Mouse (Mus musculus) megakaryocyte, embryonic 14.5 days (primary cell): Measurements from ENCODE around the gene Pyroxd1. TPM values are rescaled to one million over a fixed set of nuclear protein-coding genes. Genes with fewer than 3 reads are reported as not detected.
"Not testable (repeated sequence)": the region's sequence is repeated elsewhere in the genome, so short reads cannot be mapped to it uniquely, and the experiment has no call there.

ENCODE experiments used
- H3K27me3 ChIP-seq: replicated peaks from 2 replicates; pipeline ENCODE3; 2012; ENCODE audit warnings: inconsistent platforms
- H3K36me3 ChIP-seq: replicated peaks from 2 replicates; pipeline ENCODE3; 2012; ENCODE audit warnings: low read length, inconsistent platforms, mixed read lengths
- H3K4me1 ChIP-seq: 2 replicates; pipeline ENCODE4 v1.6.1; 2012; ENCODE audit warnings: inconsistent platforms
- H3K4me3 ChIP-seq: replicated peaks from 2 replicates; pipeline ENCODE3; 2012; ENCODE audit warnings: moderate library complexity, mild to moderate bottlenecking, inconsistent platforms
- H3K9me3 ChIP-seq: 2 replicates; pipeline ENCODE4 v1.6.1; 2012; ENCODE audit warnings: inconsistent platforms
- FLI1 ChIP-seq: IDR thresholded peaks from 2 replicates; pipeline ENCODE4 v1.6.1; 2012; ENCODE audit warnings: low read length, inconsistent platforms, mixed read lengths
- GATA1 ChIP-seq: IDR thresholded peaks from 3 replicates; pipeline ENCODE4 v1.6.1; 2012; ENCODE audit warnings: mixed read lengths, low read length, inconsistent platforms, borderline replicate concordance
- polyA plus RNA-seq: library from polyadenylated mRNA; stranded (reverse); fragments of >175 nt; gene quantifications from 2 replicates; pipeline ENCODE4 v1.2.3, GENCODE M21; 2012; ENCODE audit warnings: low replicate concordance; ENCODE audit not compliant: insufficient read depth

Pyroxd1 gene
- polyA plus RNA-seq, 1 experiment: 0.97 TPM

DNA sequence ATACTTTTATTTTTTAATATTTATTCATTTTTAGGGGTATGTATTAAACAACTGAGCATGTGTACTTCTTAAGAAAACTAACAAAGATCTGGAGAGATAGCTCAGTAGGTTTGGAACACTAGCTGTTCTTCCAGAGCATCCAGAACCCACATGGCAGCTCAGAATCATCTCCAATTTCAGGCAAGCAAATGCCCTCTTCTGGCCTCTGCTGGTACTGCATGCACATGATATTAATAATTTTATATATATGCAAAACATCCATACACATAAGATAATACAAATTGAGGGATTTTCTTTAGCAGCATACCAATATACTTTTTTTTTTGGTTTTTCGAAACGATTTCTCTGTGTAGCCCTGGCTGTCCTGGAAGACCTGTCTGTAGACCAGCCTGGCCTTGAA is 1.9 kb upstream of the Pyroxd1 start:
- Histone ChIP-seq H3K4me3 (no peak overlapping the region), H3K9me3 (no peaks in the 10 kb centered on the region), H3K4me1 (peaks cover 20% of the 10 kb centered on the region), H3K27me3 (peaks cover 2% of the 10 kb centered on the region), H3K36me3 (peaks cover 8% of the 10 kb centered on the region)
- no peak for TF ChIP-seq FLI1

DNA sequence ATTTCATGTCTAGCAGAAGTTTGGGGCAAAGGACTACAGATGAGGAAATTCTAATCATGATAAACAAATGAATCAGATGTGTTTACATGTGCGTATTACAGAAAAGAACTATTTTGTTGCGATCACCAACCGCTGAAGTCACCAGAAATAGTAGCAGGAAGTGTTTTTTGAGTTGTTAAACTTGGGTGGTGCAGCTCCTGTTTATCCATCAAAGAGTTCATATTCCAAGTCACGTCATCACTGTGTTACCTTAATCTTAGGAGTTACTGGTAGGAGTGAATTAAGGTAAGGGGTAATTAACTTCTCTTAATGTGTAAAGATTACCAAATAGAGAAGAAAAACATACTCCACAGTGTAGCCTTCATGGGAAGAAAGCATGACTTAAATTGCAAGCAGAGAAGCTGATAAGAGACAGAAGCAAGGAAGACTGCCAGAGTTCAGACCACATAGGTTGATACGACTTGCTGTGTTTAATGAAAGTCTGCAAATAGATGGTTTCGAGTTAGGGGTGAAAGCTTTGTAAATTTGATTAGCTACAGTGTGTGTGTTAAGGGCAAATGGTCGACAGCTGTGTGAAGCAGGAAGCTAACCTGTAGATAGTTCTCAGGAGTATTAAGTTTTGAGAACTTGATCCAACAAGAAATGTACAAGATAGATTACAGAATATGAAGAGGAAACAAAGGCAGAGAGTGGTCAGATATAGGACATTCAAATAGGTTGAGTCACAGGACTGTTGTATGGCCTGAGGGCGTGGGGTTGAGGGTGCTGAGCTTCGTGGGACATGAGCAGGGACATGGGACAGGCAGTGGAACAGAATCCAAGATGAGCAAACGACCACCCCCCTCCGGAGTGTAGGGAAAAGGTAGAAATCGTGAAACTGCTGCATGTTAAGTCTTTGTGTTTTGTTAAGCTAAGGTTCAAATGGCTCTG is 992 bp downstream of the Pyroxd1 start:
- H3K4me3 ChIP-seq: peak overlapping the region; percentile 98
- no peaks in the 10 kb centered on the region for H3K9me3 ChIP-seq
- H3K4me1 ChIP-seq: peaks cover 27% of the 10 kb centered on the region
- peaks cover 35% of the 10 kb centered on the region for H3K36me3 ChIP-seq
- no peaks in the 10 kb centered on the region for H3K27me3 ChIP-seq
- TF ChIP-seq FLI1: no peak
- TF ChIP-seq GATA1: no peak

DNA sequence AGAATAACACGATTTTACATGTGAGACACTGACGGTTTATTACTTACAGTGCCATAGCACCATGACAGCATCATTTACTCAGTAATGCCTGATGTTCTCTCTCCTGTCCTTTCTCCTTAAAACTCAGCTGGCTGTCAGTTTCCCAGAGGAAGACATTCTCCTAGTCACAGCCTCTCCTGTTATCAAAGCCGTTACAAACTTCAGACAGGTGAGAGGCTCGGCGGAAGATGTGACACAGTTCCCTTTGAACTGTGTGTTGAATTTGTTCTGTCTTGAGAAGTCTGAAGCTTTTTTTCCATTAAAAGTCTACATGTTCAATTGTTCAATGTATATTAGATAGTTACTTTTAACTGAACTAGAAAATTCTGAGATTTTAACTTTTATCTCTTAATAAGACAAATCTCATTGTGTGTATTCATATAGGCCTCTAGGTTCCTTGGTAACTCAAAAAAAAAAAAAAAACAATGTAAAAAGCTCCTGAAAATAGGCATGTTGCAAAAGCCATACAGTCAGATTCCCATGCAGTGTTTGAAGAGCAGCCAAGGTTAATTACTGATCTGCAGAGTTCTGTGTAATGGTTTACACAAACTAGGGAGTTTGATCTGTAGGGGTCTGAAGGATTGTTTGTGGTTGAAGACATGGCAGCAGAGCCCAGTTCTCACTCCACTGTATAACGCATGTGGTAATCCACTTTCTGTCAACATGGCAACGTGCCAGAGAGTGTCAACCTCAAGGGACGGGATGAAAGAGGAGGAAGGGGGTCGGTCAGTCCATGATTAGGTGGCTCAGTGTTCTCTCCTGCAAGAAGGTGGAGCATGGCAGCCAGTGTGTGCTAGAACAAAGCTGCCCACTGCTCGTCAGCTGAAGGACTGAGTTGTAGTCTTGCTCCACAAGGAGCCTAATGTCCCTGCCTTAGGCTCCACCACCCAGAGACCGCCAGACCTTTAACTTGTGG is 2.3 kb downstream of the Pyroxd1 start:
- TF ChIP-seq GATA1 (no peak), FLI1 (no peak)
- H3K4me1 ChIP-seq: peaks cover 27% of the 10 kb centered on the region
- H3K4me3 ChIP-seq: peak overlapping the region; percentile 0
- H3K27me3 ChIP-seq: no peaks in the 10 kb centered on the region
- peaks cover 45% of the 10 kb centered on the region for H3K36me3 ChIP-seq
- no peaks in the 10 kb centered on the region for H3K9me3 ChIP-seq

DNA sequence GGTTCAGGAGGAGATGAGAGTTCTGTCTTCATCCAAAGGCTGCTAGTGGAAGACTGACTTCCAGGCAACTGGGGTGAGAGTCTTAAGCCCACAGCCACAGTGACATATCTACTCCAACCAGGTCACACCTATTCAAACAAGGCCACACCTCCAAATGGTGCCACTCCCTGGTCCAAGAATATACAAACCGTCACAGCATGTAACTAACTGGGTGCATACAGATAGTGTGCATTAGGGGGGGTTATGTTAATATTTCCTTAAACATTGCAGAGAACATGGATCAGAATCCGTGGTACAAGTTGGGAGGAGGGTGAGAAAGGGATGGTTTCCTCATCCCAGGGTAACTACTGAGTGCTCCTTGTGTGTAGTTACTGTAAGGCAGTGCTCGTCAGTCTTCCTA is 6.6 kb downstream of the Pyroxd1 start:
- not testable (repeated sequence) for H3K4me3 ChIP-seq, H3K27me3 ChIP-seq, H3K9me3 ChIP-seq
- Histone ChIP-seq H3K36me3 (peaks cover 79% of the 10 kb centered on the region), H3K4me1 (peaks cover 16% of the 10 kb centered on the region)

DNA sequence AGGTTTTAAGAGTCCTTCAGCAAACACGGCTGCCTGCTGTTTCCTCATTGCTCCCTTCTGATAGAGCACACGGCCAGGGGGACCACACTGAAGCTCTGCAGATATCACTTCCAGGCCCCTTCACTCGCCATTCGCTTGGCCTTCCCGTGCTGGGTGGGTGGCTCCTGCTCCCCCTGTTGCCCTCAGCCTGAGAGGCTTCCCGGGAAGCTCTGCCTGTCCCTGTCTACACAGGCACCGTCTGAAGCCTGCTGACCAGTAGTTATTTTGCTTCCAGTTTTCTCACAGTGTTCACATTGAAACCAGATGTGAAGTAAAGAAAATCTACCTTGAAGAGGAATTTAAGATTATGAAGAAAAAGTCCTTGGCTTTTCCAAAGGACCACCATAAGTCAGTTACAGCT is 11.7 kb downstream of the Pyroxd1 start:
- Histone ChIP-seq H3K9me3 (no peaks in the 10 kb centered on the region), H3K4me1 (no peaks in the 10 kb centered on the region), H3K4me3 (no peak overlapping the region), H3K36me3 (peaks cover 90% of the 10 kb centered on the region), H3K27me3 (no peaks in the 10 kb centered on the region)
- TF ChIP-seq FLI1 (no peak), GATA1 (no peak)

DNA sequence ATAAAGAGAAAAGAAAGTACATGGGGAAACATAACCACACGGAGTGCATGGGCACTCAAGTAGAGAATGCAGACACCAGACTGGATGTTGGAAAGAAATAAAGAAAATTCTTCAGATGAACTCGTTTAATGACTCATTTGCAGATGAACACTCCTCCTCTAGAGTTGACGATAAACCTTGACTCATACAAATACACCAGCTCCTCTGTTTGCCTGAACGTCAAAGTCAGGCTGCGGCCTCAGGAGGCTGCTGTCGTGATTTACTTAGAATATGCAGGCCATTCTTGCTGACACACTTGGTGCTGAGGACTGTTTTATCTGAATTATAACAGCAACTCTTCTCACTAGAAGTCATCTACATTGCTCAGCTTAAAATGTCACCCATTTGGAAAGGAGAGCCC is 16.6 kb downstream of the Pyroxd1 start:
- peaks cover 97% of the 10 kb centered on the region for H3K36me3 ChIP-seq
- no peaks in the 10 kb centered on the region for H3K27me3 ChIP-seq
- no peaks in the 10 kb centered on the region for H3K4me1 ChIP-seq
- H3K9me3 ChIP-seq: no peaks in the 10 kb centered on the region
- H3K4me3 ChIP-seq: no peak overlapping the region
- TF ChIP-seq GATA1: no peak
- TF ChIP-seq FLI1: no peak

DNA sequence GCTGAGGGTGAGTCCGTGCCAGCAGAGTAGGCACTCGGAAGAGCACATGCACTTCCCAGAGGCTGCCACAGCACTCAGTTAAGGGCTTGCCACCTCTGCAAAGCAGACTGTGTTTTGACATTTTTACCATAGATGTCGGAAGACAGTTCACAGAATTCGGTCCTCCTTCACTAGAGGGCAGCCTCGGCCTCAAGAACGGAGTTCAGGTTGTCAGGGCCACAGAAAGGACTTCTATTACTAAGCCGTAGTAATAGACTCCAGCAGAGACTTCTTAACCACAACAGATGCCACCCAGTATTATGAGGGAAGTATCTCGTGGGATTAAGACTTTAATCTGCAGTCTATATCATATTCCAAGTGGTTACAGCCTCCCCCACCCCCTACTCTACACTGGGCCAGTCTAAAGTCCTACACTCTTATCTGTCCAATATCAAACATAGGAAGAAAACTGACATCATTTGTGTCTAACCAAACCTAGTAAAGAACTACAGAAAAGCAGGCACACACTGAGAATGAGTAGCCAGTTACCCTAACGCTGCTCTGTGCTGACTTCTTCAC is 17.6 kb downstream of the Pyroxd1 start:
- H3K9me3 ChIP-seq: no peaks in the 10 kb centered on the region
- peaks cover 97% of the 10 kb centered on the region for H3K36me3 ChIP-seq
- no peak overlapping the region for H3K4me3 ChIP-seq
- TF ChIP-seq GATA1 (no peak), FLI1 (no peak)
- H3K4me1 ChIP-seq: no peaks in the 10 kb centered on the region
- no peaks in the 10 kb centered on the region for H3K27me3 ChIP-seq

DNA sequence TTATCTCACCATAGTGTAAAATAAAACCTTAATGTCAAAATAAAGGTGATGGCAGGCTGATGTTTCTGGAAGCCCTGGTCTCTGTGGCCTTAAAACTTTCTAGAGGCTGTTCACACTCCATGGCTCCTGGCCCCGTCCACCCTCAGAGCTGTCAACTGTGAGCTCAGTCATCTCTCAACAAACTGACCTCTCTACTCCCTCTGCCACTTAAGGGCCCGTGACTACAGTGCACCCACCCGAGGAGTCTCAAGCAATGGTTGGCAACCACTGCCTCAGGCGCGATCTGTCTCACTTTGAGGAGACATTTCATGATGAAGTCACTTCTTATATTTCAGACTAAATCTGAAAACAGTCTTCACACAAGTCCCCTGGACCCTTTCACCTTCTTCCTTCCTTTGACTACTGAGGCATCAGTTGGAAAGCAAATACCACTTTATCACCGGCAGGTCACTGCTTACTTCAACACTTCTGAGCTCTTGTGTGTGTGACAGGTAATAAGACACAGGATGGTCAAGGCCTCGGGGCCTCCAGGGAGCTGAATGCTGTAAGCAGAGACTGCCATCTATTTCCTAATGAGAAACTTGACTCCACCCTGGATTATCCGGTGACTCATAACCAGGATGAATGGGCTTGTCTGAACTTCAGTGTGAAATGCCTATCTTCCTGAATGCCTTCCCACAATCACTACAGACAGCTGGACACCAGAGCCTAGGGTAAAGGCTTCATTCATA is 20.5 kb downstream of the Pyroxd1 start:
- no peak for TF ChIP-seq FLI1
- no peak for TF ChIP-seq GATA1
- Histone ChIP-seq H3K9me3 (no peaks in the 10 kb centered on the region), H3K36me3 (peaks cover 97% of the 10 kb centered on the region), H3K4me1 (no peaks in the 10 kb centered on the region), H3K27me3 (no peaks in the 10 kb centered on the region), H3K4me3 (no peak overlapping the region)

DNA sequence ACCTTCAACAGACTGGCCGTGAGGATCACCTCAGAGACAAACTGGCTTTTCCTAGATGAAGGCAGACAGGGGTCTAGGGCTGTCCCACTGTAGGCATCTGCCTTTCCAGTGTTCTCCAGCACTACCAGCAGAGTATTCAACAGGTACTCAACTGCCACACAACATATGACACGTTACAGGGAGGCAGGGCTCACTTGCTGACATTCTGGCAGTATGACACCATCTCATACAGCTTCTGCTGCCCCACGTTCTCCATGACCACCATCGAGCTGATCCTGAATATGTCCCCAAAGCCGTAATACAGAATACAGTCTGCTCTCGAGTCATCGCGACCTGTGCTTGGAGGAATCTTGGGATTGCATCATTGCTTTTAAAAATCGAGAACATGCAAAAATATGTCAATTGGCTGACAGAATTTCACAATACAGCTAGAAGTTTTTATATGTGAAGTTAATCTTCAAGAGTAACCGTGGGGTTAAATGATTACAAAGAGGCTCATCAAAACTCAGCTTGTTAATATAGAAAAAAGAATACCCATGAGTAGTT is 21.1 kb downstream of the Pyroxd1 start:
- peaks cover 95% of the 10 kb centered on the region for H3K36me3 ChIP-seq
- TF ChIP-seq GATA1 (no peak), FLI1 (no peak)

More for the DNA sequence above, 21.1 kb downstream of the Pyroxd1 start:
- H3K27me3 ChIP-seq: no peaks in the 10 kb centered on the region
- H3K4me1 ChIP-seq: no peaks in the 10 kb centered on the region
- no peak overlapping the region for H3K4me3 ChIP-seq
- H3K9me3 ChIP-seq: no peaks in the 10 kb centered on the region
